24 mouse cellular contexts compared by ENCODE assay signal in genomic region chr15:78992925-78993324, GRCm38 (mm10). TPM values are rescaled to one million over a fixed set of nuclear protein-coding genes. Genes with fewer than 3 reads are reported as not detected.
"Had no signal": no experiment of that assay in that cellular context is flagged by ENCODE, and none has a peak within 500 bp of the region (broad histone marks: within the 10 kb centered on the region; RNA-seq: fewer than 3 reads in every experiment).

No protein-coding gene starts in this region.

- H3K4me3 ChIP-seq: heart, embryonic 10.5 days; heart, embryonic 12.5 days; hindbrain, embryonic 13.5 days; hindbrain, embryonic 15.5 days; limb, embryonic 13.5 days; limb, embryonic 15.5 days; liver, embryonic 12.5 days had no signal

- DNase-seq: gastrocnemius, postnatal 14 days; gastrocnemius, postnatal 36 days; heart, adult 18-20 months; heart, postnatal 10 days; heart, postnatal 36 days; kidney, adult 11 months; kidney, adult 8-10 months; kidney, postnatal 10 days; layer of hippocampus, adult 9-11 months; layer of hippocampus, postnatal 36 days; left cerebral cortex, postnatal 4 days had no signal

- ATAC-seq: hindbrain, postnatal 0 days; intestine, embryonic 16.5 days; liver, embryonic 12.5 days had no signal

- H3K27me3 ChIP-seq: heart, embryonic 12.5 days; hindbrain, embryonic 13.5 days; hindbrain, embryonic 15.5 days; limb, embryonic 13.5 days; limb, embryonic 15.5 days; liver, embryonic 12.5 days had no signal

- H3K27ac ChIP-seq: heart, embryonic 10.5 days; hindbrain, embryonic 13.5 days; hindbrain, embryonic 15.5 days; hindbrain, postnatal 0 days; limb, embryonic 13.5 days; limb, embryonic 15.5 days; liver, embryonic 12.5 days; liver, embryonic 14.5 days had no signal

- H3K9ac ChIP-seq: heart, embryonic 12.5 days; hindbrain, embryonic 13.5 days; hindbrain, embryonic 15.5 days; limb, embryonic 13.5 days; limb, embryonic 15.5 days; liver, embryonic 12.5 days; liver, embryonic 14.5 days had no signal

- H3K9me3 ChIP-seq: heart, embryonic 10.5 days; heart, embryonic 12.5 days; hindbrain, embryonic 13.5 days; hindbrain, embryonic 15.5 days; limb, embryonic 13.5 days; limb, embryonic 15.5 days; liver, embryonic 12.5 days had no signal

RNA-seq across cellular contexts. Expression of gene Galr3, which starts 48.8 kb away (rescaled TPM):
- total RNA-seq: gastrocnemius, adult 8-10 months; gastrocnemius, postnatal 36 days; heart, adult 18-20 months; heart, adult 8-10 months; heart, postnatal 10 days; heart, postnatal 36 days; layer of hippocampus, postnatal 36 days; liver, adult 2 months had no signal
